Mouse (Mus musculus): Measurements from ENCODE around the gene Stxbp2. TPM values are rescaled to one million over a fixed set of nuclear protein-coding genes. Genes with fewer than 3 reads are reported as not detected.

Gene Stxbp2
- polyA plus RNA-seq, 1 experiment from 2014 or later: 41.9 TPM

Other genes starting within 250 kb of the Stxbp2 start
- 9.5 and 9.6 TPM in 2 replicates for gene Arhgef18, start 237.9 kb upstream of the Stxbp2 start, polyA plus RNA-seq (2016; fragmentation: Nextera tagmentation; extraction: Ambion mirVana)
- 4.1 and 4.8 TPM in 2 replicates for gene Pex11g, start 163.3 kb upstream of the Stxbp2 start, polyA plus RNA-seq (2016; fragmentation: Nextera tagmentation; extraction: Ambion mirVana)
- 0.10 TPM in 1 of 2 replicates, not detected in the other for gene Tex45, start 160.1 kb upstream of the Stxbp2 start, polyA plus RNA-seq (2016; fragmentation: Nextera tagmentation; extraction: Ambion mirVana)
- gene Zfp358, start 137.8 kb upstream of the Stxbp2 start, polyA plus RNA-seq (2016; fragmentation: Nextera tagmentation; extraction: Ambion mirVana): 68.4 and 70.8 TPM in 2 replicates
- gene Mcoln1, start 130.5 kb upstream of the Stxbp2 start, polyA plus RNA-seq (2016; fragmentation: Nextera tagmentation; extraction: Ambion mirVana): 63.2 and 65.0 TPM in 2 replicates
- 20.7 and 24.8 TPM in 2 replicates for gene Pnpla6, start 115.6 kb upstream of the Stxbp2 start, polyA plus RNA-seq (2016; fragmentation: Nextera tagmentation; extraction: Ambion mirVana)
- 6.8 and 7.1 TPM in 2 replicates for gene C330021F23Rik, start 63.0 kb upstream of the Stxbp2 start, polyA plus RNA-seq (2016; fragmentation: Nextera tagmentation; extraction: Ambion mirVana)
- gene Camsap3, start 43.7 kb upstream of the Stxbp2 start, polyA plus RNA-seq (2016; fragmentation: Nextera tagmentation; extraction: Ambion mirVana): 9.5 and 10.9 TPM in 2 replicates
- gene Xab2, start 9.6 kb upstream of the Stxbp2 start, polyA plus RNA-seq (2016; fragmentation: Nextera tagmentation; extraction: Ambion mirVana): 75.5 and 77.6 TPM in 2 replicates
- 85.2 and 88.9 TPM in 2 replicates for gene Pet100, start 9.4 kb upstream of the Stxbp2 start, polyA plus RNA-seq (2016; fragmentation: Nextera tagmentation; extraction: Ambion mirVana)
- gene Pcp2, start 5.4 kb upstream of the Stxbp2 start, polyA plus RNA-seq (2016; fragmentation: Nextera tagmentation; extraction: Ambion mirVana): 1.1 and 1.7 TPM in 2 replicates
- 0.24 and 0.39 TPM in 2 replicates for gene Retn, start 24.8 kb downstream of the Stxbp2 start, polyA plus RNA-seq (2016; fragmentation: Nextera tagmentation; extraction: Ambion mirVana)
- gene Mcemp1, start 34.8 kb downstream of the Stxbp2 start, polyA plus RNA-seq (2016; fragmentation: Nextera tagmentation; extraction: Ambion mirVana): 0.12 TPM in 1 of 2 replicates, not detected in the other
- gene Fcor, start 41.4 kb downstream of the Stxbp2 start, polyA plus RNA-seq (2016; fragmentation: Nextera tagmentation; extraction: Ambion mirVana): 7.3 and 8.2 TPM in 2 replicates
- 44.6 and 46.8 TPM in 2 replicates for gene Trappc5, start 45.3 kb downstream of the Stxbp2 start, polyA plus RNA-seq (2016; fragmentation: Nextera tagmentation; extraction: Ambion mirVana)
- 0.32 and 0.36 TPM in 2 replicates for gene Fcer2a, start 63.2 kb downstream of the Stxbp2 start, polyA plus RNA-seq (2016; fragmentation: Nextera tagmentation; extraction: Ambion mirVana)
- gene Clec4g, start 89.7 kb downstream of the Stxbp2 start, polyA plus RNA-seq (2016; fragmentation: Nextera tagmentation; extraction: Ambion mirVana): 0.16 and 0.20 TPM in 2 replicates
- gene Cd209a, start 118.0 kb downstream of the Stxbp2 start, polyA plus RNA-seq (2016; fragmentation: Nextera tagmentation; extraction: Ambion mirVana): not detected in 2 replicates
- gene Cd209e, start 223.4 kb downstream of the Stxbp2 start, polyA plus RNA-seq (2016; fragmentation: Nextera tagmentation; extraction: Ambion mirVana): not detected in 2 replicates
- not detected in 2 replicates for gene Cd209d, start 247.6 kb downstream of the Stxbp2 start, polyA plus RNA-seq (2016; fragmentation: Nextera tagmentation; extraction: Ambion mirVana)

Measured in embryonic facial prominence, embryonic 10.5 days (tissue).